Mouse (Mus musculus) ES-Bruce4 (cell line): ENCODE results near the gene Gm11756. TPM values are rescaled to one million over a fixed set of nuclear protein-coding genes. Genes with fewer than 3 reads are reported as not detected.
"Not testable (repeated sequence)": the region's sequence is repeated elsewhere in the genome, so short reads cannot be mapped to it uniquely, and the experiment has no call there.

Experiments
- H3K27ac ChIP-seq: 2 replicates; pipeline ENCODE4 v1.5.1; 2012; ENCODE audit warnings: low read length, inconsistent platforms; ENCODE audit not compliant: insufficient read depth
- H3K27me3 ChIP-seq: 2 replicates; pipeline ENCODE4 v1.6.1; 2012; ENCODE audit warnings: mild to moderate bottlenecking, low read length, inconsistent platforms; ENCODE audit not compliant: control insufficient read depth, poor library complexity, insufficient read depth, severe bottlenecking
- H3K36me3 ChIP-seq: 2 replicates; pipeline ENCODE4 v1.6.1; 2012; ENCODE audit warnings: inconsistent platforms, mild to moderate bottlenecking, low read length, moderate library complexity; ENCODE audit not compliant: control insufficient read depth, poor library complexity, insufficient read depth, severe bottlenecking
- H3K4me1 ChIP-seq: one replicate; pipeline ENCODE4 v1.8.1; 2011; ENCODE audit warnings: low read length; ENCODE audit not compliant: control insufficient read depth, insufficient read depth
- H3K4me3 ChIP-seq: 2 replicates; pipeline ENCODE4 v1.5.1; 2011; ENCODE audit warnings: low read depth, mild to moderate bottlenecking, low read length
- H3K9ac ChIP-seq: 2 replicates; pipeline ENCODE4 v1.6.1; 2012; ENCODE audit warnings: low read depth, mild to moderate bottlenecking, inconsistent platforms; ENCODE audit not compliant: poor library complexity, severe bottlenecking
- H3K9me3 ChIP-seq: replicated peaks from 2 replicates; pipeline ENCODE4 v1.6.1; 2012; ENCODE audit warnings: mild to moderate bottlenecking, low read length, inconsistent platforms; ENCODE audit not compliant: control insufficient read depth, poor library complexity, insufficient read depth, severe bottlenecking
- CTCF ChIP-seq: IDR thresholded peaks from one replicate; pipeline ENCODE4 v1.8.1; 2011; ENCODE audit warnings: low read depth, low read length
- EP300 ChIP-seq: IDR thresholded peaks from 2 replicates; pipeline ENCODE4 v1.6.1; 2011; ENCODE audit warnings: low read depth, low read length; ENCODE audit not compliant: insufficient read depth
- POLR2A ChIP-seq: IDR thresholded peaks from one replicate; pipeline ENCODE4 v1.8.1; 2011; ENCODE audit warnings: low read length; ENCODE audit not compliant: insufficient read depth
- polyA plus RNA-seq: library from polyadenylated mRNA; stranded (reverse); fragments of >200 nt; gene quantifications from 2 replicates; pipeline ENCODE4 v1.2.4, GENCODE M21; 2011; ENCODE audit warnings: low read depth; ENCODE audit not compliant: missing spikeins, insufficient read depth, insufficient read length

Gm11756 gene
- not detected in 2 replicates for polyA plus RNA-seq

GRCm38 (mm10) chr4:73920660-73921059 is at the start of gene Gm11756:
Gene Gm11756 (minus strand): TSS chr4:73920760.
- H3K27me3 ChIP-seq, H3K9me3 ChIP-seq, H3K9ac ChIP-seq, H3K4me1 ChIP-seq, H3K27ac ChIP-seq, H3K4me3 ChIP-seq, H3K36me3 ChIP-seq: not testable (repeated sequence)

GRCm38 (mm10) chr4:73950375-73950896 is 29.9 kb upstream of the Gm11756 start, which contains the start of gene 2310002L09Rik:
Gene 2310002L09Rik (minus strand): TSS chr4:73950846.
- Histone ChIP-seq H3K27ac (no peak within 1 kb of the TSS), H3K4me3 (no peak within 1 kb of the TSS), H3K27me3 (no peaks in the 10 kb centered on the region), H3K9me3 (no peaks in the 10 kb centered on the region), H3K36me3 (no peaks in the 10 kb centered on the region), H3K4me1 (no peaks in the 10 kb centered on the region), H3K9ac (no peak within 1 kb of the TSS)
- no peak for TF ChIP-seq POLR2A
- TF ChIP-seq CTCF: no peak
- TF ChIP-seq EP300: no peak

GRCm38 (mm10) chr4:73905853-73906252 is 14.7 kb downstream of the Gm11756 start, which contains the start of gene Gm13871:
Gene Gm13871 (minus strand): TSS chr4:73905953.
- H3K36me3 ChIP-seq, H3K4me1 ChIP-seq, H3K27me3 ChIP-seq, H3K27ac ChIP-seq, H3K9me3 ChIP-seq, H3K4me3 ChIP-seq, H3K9ac ChIP-seq: not testable (repeated sequence)

- not testable (repeated sequence) for H3K4me3 ChIP-seq, H3K27me3 ChIP-seq, H3K36me3 ChIP-seq, H3K9me3 ChIP-seq, H3K4me1 ChIP-seq, H3K9ac ChIP-seq, H3K27ac ChIP-seq
Observed at GRCm38 (mm10) chr4:73891012-73891411, 29.5 kb downstream of the Gm11756 start, which contains the start of gene Gm11757. Gene Gm11757 (minus strand): TSS chr4:73891112.

- H3K9me3 ChIP-seq, H3K4me1 ChIP-seq, H3K9ac ChIP-seq, H3K27ac ChIP-seq, H3K4me3 ChIP-seq, H3K36me3 ChIP-seq, H3K27me3 ChIP-seq: not testable (repeated sequence)
Observed at GRCm38 (mm10) chr4:73876166-73876565, 44.4 kb downstream of the Gm11756 start, which contains the start of gene Gm11758. Gene Gm11758 (minus strand): TSS chr4:73876266.

Other genes with a start within 250 kb of the Gm11756 start
- gene Gm428, start 237.2 kb downstream of the Gm11756 start, polyA plus RNA-seq: not detected in 2 replicates
- 3.1 and 3.2 TPM in 2 replicates for gene Rasef, start 129.8 kb downstream of the Gm11756 start, polyA plus RNA-seq
- not detected in 2 replicates for gene Gm11758, start 44.5 kb downstream of the Gm11756 start, polyA plus RNA-seq
- not detected in 2 replicates for gene Gm11757, start 29.6 kb downstream of the Gm11756 start, polyA plus RNA-seq
- not detected in 2 replicates for gene Gm13871, start 14.8 kb downstream of the Gm11756 start, polyA plus RNA-seq
- not detected in 2 replicates for gene 2310002L09Rik, start 30.1 kb upstream of the Gm11756 start, polyA plus RNA-seq
- 0.24 and 0.39 TPM in 2 replicates for gene Frmd3, start 92.7 kb upstream of the Gm11756 start, polyA plus RNA-seq